Mouse (Mus musculus): ENCODE data around the gene Naglu. TPM values are rescaled to one million over a fixed set of nuclear protein-coding genes. Genes with fewer than 3 reads are reported as not detected.

The Naglu gene
- polyA plus RNA-seq, 1 experiment from 2014 or later = 12.7 TPM

DNA sequence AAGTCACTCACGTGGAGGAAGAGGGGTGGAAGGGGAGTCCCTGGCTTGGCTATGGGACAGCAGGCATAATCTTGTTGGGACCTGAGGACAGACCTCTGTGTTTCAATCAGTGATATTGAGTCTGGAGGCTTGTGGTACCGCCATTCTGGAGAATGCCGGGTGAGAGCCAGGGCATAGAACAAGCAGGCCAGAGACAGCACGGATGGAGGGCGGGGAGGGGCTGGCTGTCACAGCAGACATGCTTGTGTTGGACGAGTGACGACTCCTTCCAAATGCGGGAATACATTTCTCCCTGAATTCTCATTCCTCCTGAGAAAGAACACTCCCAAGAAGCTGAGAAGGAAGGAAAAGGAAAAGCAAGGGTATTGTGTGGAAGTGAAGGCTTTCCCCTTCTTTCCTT, 18.2 kb upstream of the Naglu start:
- Histone ChIP-seq H3K27ac (ENCODE audit: low read depth) (no peak overlapping the region), H3K27me3 (replicated peaks; ENCODE audit: control insufficient read depth, insufficient read depth, low read length) (no peaks in the 10 kb centered on the region), H3K9me3 (ENCODE audit: control insufficient read depth, low read length) (no peaks in the 10 kb centered on the region), H3K4me3 (ENCODE audit: low read depth, low read length) (no peak overlapping the region), H3K9ac (ENCODE audit: low read length) (no peak overlapping the region), H3K4me1 (replicated peaks; ENCODE audit: control insufficient read depth, insufficient read depth, low read length) (peaks cover 6% of the 10 kb centered on the region), H3K36me3 (ENCODE audit: control insufficient read depth, insufficient read depth, low read length) (peaks cover 46% of the 10 kb centered on the region), H3K4me2 (ENCODE audit: low read length) (no peak overlapping the region)
- WGBS = 77% methylated on average over 8 of the region's 8 CpGs
- ATAC-seq (replicated peaks; ENCODE audit: low FRiP score, low TSS enrichment, low read depth) (no peak), DNase-seq (ENCODE audit: low spot score) (no peak)

- H3K27me3 ChIP-seq (replicated peaks; ENCODE audit: control insufficient read depth, insufficient read depth, low read length) = no peaks in the 10 kb centered on the region
- no peak for ATAC-seq (replicated peaks; ENCODE audit: low FRiP score, low TSS enrichment, low read depth)
Measured at GRCm38 (mm10) chr11:101052751-101053473, 16.9 kb upstream of the Naglu start.

DNA sequence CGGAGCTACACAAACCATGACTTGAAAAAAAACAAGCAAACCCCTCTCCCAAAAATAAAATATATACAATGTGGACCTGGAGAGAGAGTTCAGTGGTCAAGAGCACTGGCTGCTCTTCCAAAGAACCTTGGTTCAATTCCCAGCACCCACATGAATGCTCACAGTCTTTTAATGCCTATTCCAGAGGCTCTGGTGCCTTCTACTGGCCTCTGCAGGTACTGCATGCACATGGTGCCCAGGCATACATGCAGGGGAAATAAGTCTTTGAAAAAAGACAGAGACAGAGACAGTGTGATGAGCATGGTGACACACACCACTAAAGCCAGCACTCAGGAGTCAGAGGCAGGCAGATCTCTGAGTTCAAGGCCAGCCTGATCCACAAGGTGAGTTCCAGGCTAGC, 15.8 kb upstream of the Naglu start:
- no peak for ATAC-seq (replicated peaks; ENCODE audit: low FRiP score, low TSS enrichment, low read depth)
- 100% methylated on average over 1 of the region's 1 CpGs for WGBS
- Histone ChIP-seq H3K4me1 (replicated peaks; ENCODE audit: control insufficient read depth, insufficient read depth, low read length) (peaks cover 25% of the 10 kb centered on the region), H3K4me3 (ENCODE audit: low read depth, low read length) (no peak overlapping the region), H3K27ac (ENCODE audit: low read depth) (no peak overlapping the region), H3K9ac (ENCODE audit: low read length) (no peak overlapping the region), H3K9me3 (ENCODE audit: control insufficient read depth, low read length) (no peaks in the 10 kb centered on the region), H3K36me3 (ENCODE audit: control insufficient read depth, insufficient read depth, low read length) (peaks cover 28% of the 10 kb centered on the region), H3K27me3 (replicated peaks; ENCODE audit: control insufficient read depth, insufficient read depth, low read length) (no peaks in the 10 kb centered on the region), H3K4me2 (ENCODE audit: low read length) (no peak overlapping the region)
- DNase-seq (ENCODE audit: low spot score) = no peak

More at GRCm38 (mm10) chr11:101052751-101053473, 16.9 kb upstream of the Naglu start:
- no peak overlapping the region for H3K4me2 ChIP-seq (ENCODE audit: low read length)
- H3K9me3 ChIP-seq (ENCODE audit: control insufficient read depth, low read length) = no peaks in the 10 kb centered on the region
- peak; percentile 68 for DNase-seq (ENCODE audit: low spot score)
- H3K4me3 ChIP-seq (ENCODE audit: low read depth, low read length) = no peak overlapping the region
- 0 out of 2 replicates have a peak overlapping the region, but pooled peaks have one; percentile 16 for H3K27ac ChIP-seq (ENCODE audit: low read depth)
- H3K4me1 ChIP-seq (replicated peaks; ENCODE audit: control insufficient read depth, insufficient read depth, low read length) = peaks cover 17% of the 10 kb centered on the region
- no peak overlapping the region for H3K9ac ChIP-seq (ENCODE audit: low read length)
- H3K36me3 ChIP-seq (ENCODE audit: control insufficient read depth, insufficient read depth, low read length) = peaks cover 38% of the 10 kb centered on the region
- 86% methylated on average over 10 of the region's 10 CpGs for WGBS

GRCm38 (mm10) chr11:101055418-101055817, 14.4 kb upstream of the Naglu start:
- Histone ChIP-seq H3K4me1 (replicated peaks; ENCODE audit: control insufficient read depth, insufficient read depth, low read length) (peaks cover 36% of the 10 kb centered on the region), H3K9ac (ENCODE audit: low read length) (no peak overlapping the region), H3K4me2 (ENCODE audit: low read length) (no peak overlapping the region), H3K9me3 (ENCODE audit: control insufficient read depth, low read length) (no peaks in the 10 kb centered on the region), H3K36me3 (ENCODE audit: control insufficient read depth, insufficient read depth, low read length) (peaks cover 23% of the 10 kb centered on the region), H3K27me3 (replicated peaks; ENCODE audit: control insufficient read depth, insufficient read depth, low read length) (no peaks in the 10 kb centered on the region), H3K27ac (ENCODE audit: low read depth) (no peak overlapping the region), H3K4me3 (ENCODE audit: low read depth, low read length) (no peak overlapping the region)
- ATAC-seq (replicated peaks; ENCODE audit: low FRiP score, low TSS enrichment, low read depth) = no peak
- DNase-seq (ENCODE audit: low spot score) = no peak
- 74% methylated on average over 14 of the region's 14 CpGs for WGBS

DNA sequence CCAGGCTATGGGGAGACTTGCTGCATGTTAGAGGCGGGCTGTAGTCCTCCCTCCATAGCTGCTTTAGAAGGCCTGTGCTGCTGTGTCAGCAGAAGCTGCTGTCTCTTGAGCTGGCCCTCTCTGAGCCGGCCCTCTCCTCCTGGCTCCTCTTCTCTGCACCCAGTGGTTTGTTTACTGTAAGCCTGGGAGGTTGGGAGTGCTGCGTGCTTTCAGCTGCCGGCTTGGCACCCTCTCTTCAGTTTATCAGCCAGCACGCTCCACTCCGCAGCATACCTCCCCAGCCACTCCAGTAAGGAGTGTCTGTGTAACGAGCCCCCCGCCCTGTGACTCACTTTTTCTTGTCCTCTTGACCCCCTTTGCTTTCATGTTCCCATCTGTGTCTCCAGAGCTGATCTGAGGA, 12.9 kb upstream of the Naglu start:
- 0 out of 2 replicates have a peak overlapping the region, but pooled peaks have one; percentile 22 for H3K9ac ChIP-seq (ENCODE audit: low read length)
- H3K27me3 ChIP-seq (replicated peaks; ENCODE audit: control insufficient read depth, insufficient read depth, low read length) = no peaks in the 10 kb centered on the region
- no peaks in the 10 kb centered on the region for H3K9me3 ChIP-seq (ENCODE audit: control insufficient read depth, low read length)
- H3K4me1 ChIP-seq (replicated peaks; ENCODE audit: control insufficient read depth, insufficient read depth, low read length) = peaks cover 48% of the 10 kb centered on the region
- peak; percentile 75 for DNase-seq (ENCODE audit: low spot score)
- H3K27ac ChIP-seq (ENCODE audit: low read depth) = peak overlapping the region; percentile 90
- ATAC-seq (replicated peaks; ENCODE audit: low FRiP score, low TSS enrichment, low read depth) = peak; percentile 40
- H3K4me2 ChIP-seq (ENCODE audit: low read length) = peak overlapping the region; percentile 26; the same call in 1 of the 2 replicates
- peaks cover 22% of the 10 kb centered on the region for H3K36me3 ChIP-seq (ENCODE audit: control insufficient read depth, insufficient read depth, low read length)
- 23% methylated on average over 8 of the region's 8 CpGs for WGBS
- H3K4me3 ChIP-seq (ENCODE audit: low read depth, low read length) = no peak overlapping the region

DNA sequence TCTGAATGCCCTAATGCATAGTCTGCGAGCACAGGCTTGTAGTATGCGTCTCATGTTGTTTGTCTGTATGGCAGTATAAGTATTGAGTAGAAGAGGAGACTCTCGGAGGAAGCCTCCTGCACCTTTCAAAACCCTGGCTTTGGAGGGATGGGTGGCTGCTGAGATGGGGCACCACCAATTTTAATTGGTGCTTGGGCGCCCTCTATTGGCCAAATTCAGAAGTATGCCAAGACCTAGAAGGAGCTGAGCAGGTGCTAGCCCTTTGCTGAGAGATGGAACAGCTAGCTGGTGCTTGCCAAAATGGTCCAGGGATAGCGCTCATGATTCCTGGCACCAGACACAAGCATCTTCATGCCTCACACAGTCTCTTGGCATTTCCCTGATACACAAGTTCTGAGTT, 12.0 kb upstream of the Naglu start:
- Histone ChIP-seq H3K4me2 (ENCODE audit: low read length) (no peak overlapping the region), H3K9ac (ENCODE audit: low read length) (no peak overlapping the region), H3K27me3 (replicated peaks; ENCODE audit: control insufficient read depth, insufficient read depth, low read length) (no peaks in the 10 kb centered on the region), H3K36me3 (ENCODE audit: control insufficient read depth, insufficient read depth, low read length) (peaks cover 14% of the 10 kb centered on the region), H3K4me3 (ENCODE audit: low read depth, low read length) (no peak overlapping the region), H3K9me3 (ENCODE audit: control insufficient read depth, low read length) (no peaks in the 10 kb centered on the region), H3K27ac (ENCODE audit: low read depth) (peak overlapping the region; percentile 90; the same call in 1 of the 2 replicates), H3K4me1 (replicated peaks; ENCODE audit: control insufficient read depth, insufficient read depth, low read length) (peaks cover 56% of the 10 kb centered on the region)
- 26% methylated on average over 5 of the region's 5 CpGs for whole genome bisulfite sequencing
- DNase-seq (ENCODE audit: low spot score) = peak; percentile 97
- ATAC-seq (replicated peaks; ENCODE audit: low FRiP score, low TSS enrichment, low read depth) = no peak

DNA sequence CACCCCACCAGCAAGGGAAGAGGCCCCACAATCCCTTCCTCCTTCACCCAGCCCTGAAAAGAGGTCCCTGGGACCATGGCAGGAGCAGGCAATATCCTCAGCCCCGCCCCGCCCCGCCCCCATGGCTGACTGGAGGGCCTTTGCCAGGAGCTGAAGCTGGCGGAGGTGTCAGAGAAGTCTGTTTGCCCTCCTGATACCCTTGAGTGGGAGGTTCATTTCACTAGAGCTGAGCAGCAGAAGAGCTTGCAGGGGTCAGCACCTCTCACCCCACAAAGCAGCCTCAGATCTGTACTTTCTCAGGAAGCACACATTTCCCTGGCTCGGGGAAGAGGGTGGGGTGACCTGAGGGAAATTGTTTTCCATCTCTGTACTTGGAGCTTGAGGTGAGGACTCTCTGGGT, 11.1 kb upstream of the Naglu start:
- H3K27ac ChIP-seq (ENCODE audit: low read depth) = peak overlapping the region; percentile 90; the same call in 1 of the 2 replicates
- H3K27me3 ChIP-seq (replicated peaks; ENCODE audit: control insufficient read depth, insufficient read depth, low read length) = no peaks in the 10 kb centered on the region
- H3K4me1 ChIP-seq (replicated peaks; ENCODE audit: control insufficient read depth, insufficient read depth, low read length) = peaks cover 64% of the 10 kb centered on the region
- DNase-seq (ENCODE audit: low spot score) = no peak
- H3K4me2 ChIP-seq (ENCODE audit: low read length) = no peak overlapping the region
- no peak overlapping the region for H3K4me3 ChIP-seq (ENCODE audit: low read depth, low read length)
- no peaks in the 10 kb centered on the region for H3K9me3 ChIP-seq (ENCODE audit: control insufficient read depth, low read length)
- no peak overlapping the region for H3K9ac ChIP-seq (ENCODE audit: low read length)
- peaks cover 11% of the 10 kb centered on the region for H3K36me3 ChIP-seq (ENCODE audit: control insufficient read depth, insufficient read depth, low read length)
- 52% methylated on average over 5 of the region's 5 CpGs for WGBS
- ATAC-seq (replicated peaks; ENCODE audit: low FRiP score, low TSS enrichment, low read depth) = no peak

DNA sequence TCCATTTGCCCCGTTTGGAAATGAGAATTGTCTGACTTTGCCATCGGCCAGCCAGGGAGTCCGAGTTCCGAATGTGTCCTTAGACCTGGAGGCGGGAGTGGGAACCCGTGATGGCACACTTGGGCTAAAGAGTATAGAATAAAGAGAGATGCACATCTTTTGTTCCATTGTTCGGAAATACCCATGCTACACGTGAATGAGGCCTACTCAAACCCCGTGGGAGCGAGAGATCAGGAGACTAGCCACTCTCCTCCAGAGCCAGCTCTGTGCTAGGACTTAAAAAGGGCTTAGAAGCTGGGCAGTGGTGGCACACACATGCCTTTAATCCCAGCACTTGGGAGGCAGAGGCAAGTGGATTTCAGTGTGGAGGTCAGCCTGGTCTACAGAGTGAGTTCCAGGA, 10.3 kb upstream of the Naglu start:
- WGBS = 80% methylated on average over 10 of the region's 10 CpGs
- Histone ChIP-seq H3K9me3 (ENCODE audit: control insufficient read depth, low read length) (no peaks in the 10 kb centered on the region), H3K4me3 (ENCODE audit: low read depth, low read length) (no peak overlapping the region), H3K9ac (ENCODE audit: low read length) (no peak overlapping the region), H3K27ac (ENCODE audit: low read depth) (peak overlapping the region; percentile 90), H3K27me3 (replicated peaks; ENCODE audit: control insufficient read depth, insufficient read depth, low read length) (no peaks in the 10 kb centered on the region), H3K4me1 (replicated peaks; ENCODE audit: control insufficient read depth, insufficient read depth, low read length) (peaks cover 72% of the 10 kb centered on the region), H3K4me2 (ENCODE audit: low read length) (no peak overlapping the region), H3K36me3 (ENCODE audit: control insufficient read depth, insufficient read depth, low read length) (peaks cover 11% of the 10 kb centered on the region)
- DNase-seq (ENCODE audit: low spot score) = no peak
- no peak for ATAC-seq (replicated peaks; ENCODE audit: low FRiP score, low TSS enrichment, low read depth)

GRCm38 (mm10) chr11:101060126-101060525, 9.7 kb upstream of the Naglu start:
- ATAC-seq (replicated peaks; ENCODE audit: low FRiP score, low TSS enrichment, low read depth) (peak; percentile 36; the same call in 1 of the 2 replicates), DNase-seq (ENCODE audit: low spot score) (peak; percentile 66)
- Histone ChIP-seq H3K9me3 (ENCODE audit: control insufficient read depth, low read length) (no peaks in the 10 kb centered on the region), H3K9ac (ENCODE audit: low read length) (no peak overlapping the region), H3K4me2 (ENCODE audit: low read length) (no peak overlapping the region), H3K4me3 (ENCODE audit: low read depth, low read length) (no peak overlapping the region), H3K27ac (ENCODE audit: low read depth) (peak overlapping the region; percentile 90), H3K36me3 (ENCODE audit: control insufficient read depth, insufficient read depth, low read length) (peaks cover 5% of the 10 kb centered on the region), H3K4me1 (replicated peaks; ENCODE audit: control insufficient read depth, insufficient read depth, low read length) (peaks cover 74% of the 10 kb centered on the region), H3K27me3 (replicated peaks; ENCODE audit: control insufficient read depth, insufficient read depth, low read length) (no peaks in the 10 kb centered on the region)
- 35% methylated on average over 8 of the region's 8 CpGs for WGBS
